Mouse (Mus musculus) liver, adult 2 months (tissue): ENCODE results near the gene Mrpl38.

Experiments
- CTCF ChIP-seq: fragments of 200-500 bp; IDR thresholded peaks from 2 replicates; pipeline ENCODE4 v1.5.1; 2011; ENCODE audit warnings: low read depth, low read length, control low read depth
- POLR2A ChIP-seq: fragments of 200-500 bp; IDR thresholded peaks from 2 replicates; pipeline ENCODE4 v1.6.1; 2011; ENCODE audit warnings: low read length, control low read depth; ENCODE audit not compliant: insufficient read depth; ENCODE audit errors: extremely low read depth

DNA sequence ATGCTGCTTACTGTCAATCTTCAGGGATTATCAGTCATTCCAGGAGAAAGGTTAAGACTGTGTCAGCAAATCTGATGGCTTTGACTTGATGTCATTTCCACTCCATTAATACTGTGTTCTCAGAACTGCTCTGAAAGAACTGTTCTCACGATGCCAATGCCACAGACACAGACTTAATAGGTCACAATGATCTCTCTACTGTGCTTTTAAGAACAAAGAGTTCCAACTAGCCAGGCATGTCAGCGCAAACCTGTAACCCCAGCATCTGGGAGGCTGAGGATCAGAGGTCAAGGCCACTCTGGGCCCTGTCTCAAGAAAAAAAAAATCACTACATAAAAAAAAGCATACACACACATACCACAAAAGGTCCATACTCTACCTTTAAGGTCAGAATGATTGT, 33.3 kb upstream of the Mrpl38 start:
- TF ChIP-seq POLR2A (no peak), CTCF (no peak)
